Mouse (Mus musculus): ENCODE measurements around the gene D130040H23Rik.
"Not testable (repeated sequence)": the region's sequence is repeated elsewhere in the genome, so short reads cannot be mapped to it uniquely, and the experiment has no call there.

The D130040H23Rik gene

GRCm38 (mm10) chr8:69270386-69271202 is at the start of gene D130040H23Rik:
Gene D130040H23Rik (plus strand): TSS chr8:69271080.
- peak; percentile 80 for DNase-seq

GRCm38 (mm10) chr8:69242541-69242940 is 28.3 kb upstream of the D130040H23Rik start:
- DNase-seq, result no peak

GRCm38 (mm10) chr8:69268525-69268924 is 2.4 kb upstream of the D130040H23Rik start:
- peak in 1 of 2 experiments; percentile 10 for DNase-seq

GRCm38 (mm10) chr8:69271203-69271554 is 299 bp downstream of the D130040H23Rik start:
- no peak for DNase-seq

GRCm38 (mm10) chr8:69272435-69272834 is 1.6 kb downstream of the D130040H23Rik start:
- DNase-seq, result no peak

- no peak for DNase-seq
Measured at GRCm38 (mm10) chr8:69324771-69325170, 53.9 kb downstream of the D130040H23Rik start.

- DNase-seq, result peak; percentile 72 to 83
Measured at GRCm38 (mm10) chr8:69328301-69329288, 57.7 kb downstream of the D130040H23Rik start.

GRCm38 (mm10) chr8:69329289-69329688 is 58.4 kb downstream of the D130040H23Rik start:
- not testable (repeated sequence) for DNase-seq

All from lung, postnatal 4 days (tissue).